Mouse (Mus musculus) cortical plate, adult 2 months (tissue): ENCODE results near the gene Zfand3.

ENCODE experiments used
- CTCF ChIP-seq: fragments of 200-500 bp; IDR thresholded peaks from 2 replicates; pipeline ENCODE4 v1.5.1; 2011; ENCODE audit warnings: mild to moderate bottlenecking, control low read depth, low read length; ENCODE audit not compliant: insufficient read depth; ENCODE audit errors: extremely low read depth
- POLR2A ChIP-seq: fragments of 200-500 bp; IDR thresholded peaks from 2 replicates; pipeline ENCODE4 v1.6.1; 2011; ENCODE audit warnings: mild to moderate bottlenecking, low read length, control low read depth; ENCODE audit not compliant: insufficient read depth; ENCODE audit errors: extremely low read depth

- TF ChIP-seq POLR2A (no peak), CTCF (no peak)
Observed at GRCm38 (mm10) chr17:30241720-30242322, 237.3 kb downstream of the Zfand3 start.
